Mouse (Mus musculus): ENCODE results near the gene Rdh11.

- peak; percentile 27; the same call in 1 of the 2 replicates for TF ChIP-seq CTCF (IDR thresholded peaks at IDR 0.05; ENCODE audit: borderline replicate concordance, insufficient read depth, low read depth, low read length)
- peak; percentile 60; the same call in 1 of the 2 replicates for TF ChIP-seq POLR2A (IDR thresholded peaks at IDR 0.05; ENCODE audit: borderline replicate concordance, insufficient read depth, low read length)
These were observed 19.8 kb downstream of the Rdh11 start, which contains the start of gene Vti1b for GRCm38 (mm10) chr12:79172019-79172941.

All from cerebellum, adult 2 months (tissue).